Mouse (Mus musculus) gastrocnemius, postnatal 4 days (tissue): ENCODE data around the gene Olfr1386. TPM values are rescaled to one million over a fixed set of nuclear protein-coding genes. Genes with fewer than 3 reads are reported as not detected.
"Not testable (repeated sequence)": the region's sequence is repeated elsewhere in the genome, so short reads cannot be mapped to it uniquely, and the experiment has no call there.

Experiments
- DNase-seq, 2 experiments: peaks; one replicate each; pipeline ENCODE4 v3.0.0; 2021 to 2022; ENCODE audit warnings: low spot score in 2 of 2, mixed read lengths in 2 of 2
- long read RNA-seq, 2 experiments: library from polyadenylated mRNA; stranded (forward); transcript quantifications; one replicate each; pipeline ENCODE4 v2.0.0; 2021
- total RNA-seq, 2 experiments: library from RNA; stranded (reverse); gene quantifications; 2 replicates each; pipeline ENCODE4 v1.2.3; 2021

Olfr1386 gene
- total RNA-seq: not detected
- long read RNA-seq, experiment 1: 0 reads
- long read RNA-seq, experiment 2: 0 reads

- not testable (repeated sequence) for DNase-seq
These were observed at the start of gene Olfr1386 for GRCm38 (mm10) chr11:49464746-49465145. TSS of gene Olfr1386 (plus strand) at chr11:49465046.

- DNase-seq: no peak
These were observed 42.1 kb upstream of the Olfr1386 start, which contains the start of gene Olfr1389 for GRCm38 (mm10) chr11:49422767-49423166. TSS of gene Olfr1389 (plus strand) at chr11:49423067.

- no peak for DNase-seq
These were observed 39.5 kb upstream of the Olfr1386 start for GRCm38 (mm10) chr11:49425257-49425927.

DNA sequence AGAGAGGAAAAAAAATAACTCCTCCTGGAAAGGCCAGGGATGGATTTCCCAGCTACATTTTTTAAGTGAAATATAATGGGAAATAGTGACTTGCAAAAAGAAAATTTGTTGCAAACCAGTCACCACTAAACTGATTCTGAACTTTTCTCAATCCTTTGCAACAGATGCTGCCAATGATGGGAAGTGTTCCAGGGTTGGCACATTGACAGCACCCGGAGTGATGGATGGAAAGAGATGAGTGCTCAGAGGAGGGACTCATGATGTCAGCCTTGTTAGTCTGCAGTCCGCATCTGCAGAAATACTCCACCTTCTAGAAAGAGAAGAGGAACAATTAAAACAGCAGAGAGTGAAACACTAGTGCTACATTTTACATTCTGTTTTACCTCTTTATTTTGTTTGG is 35.2 kb upstream of the Olfr1386 start:
- DNase-seq: no peak

- no peak for DNase-seq
These were observed 28.4 kb upstream of the Olfr1386 start, which contains the start of gene Olfr1388 for GRCm38 (mm10) chr11:49436411-49436810. TSS of gene Olfr1388 (plus strand) at chr11:49436624.

DNA sequence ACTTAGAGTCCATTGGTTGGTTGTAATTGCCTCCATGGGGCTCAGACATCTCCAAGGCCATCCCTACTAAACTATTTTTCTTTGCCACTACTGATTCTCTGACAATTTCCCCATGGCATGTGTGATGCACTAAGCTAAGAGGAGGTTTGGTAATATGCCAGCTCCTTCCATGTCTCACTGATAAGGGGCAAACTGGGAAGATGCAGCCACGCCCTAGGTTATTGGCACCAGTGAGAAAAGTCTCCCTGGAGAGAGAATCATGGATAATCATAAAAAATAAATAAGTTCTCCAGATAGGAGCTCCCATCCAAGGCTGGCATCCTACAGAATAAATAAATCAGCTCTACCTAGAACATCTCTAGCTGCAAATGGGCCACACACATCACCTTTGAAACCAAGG is 9.8 kb upstream of the Olfr1386 start, which contains the start of gene Olfr1387:
TSS of gene Olfr1387 (plus strand) at position 301 of the 400 bp plus-strand sequence.
- DNase-seq: no peak

- DNase-seq: no peak
These were observed 21.1 kb downstream of the Olfr1386 start for GRCm38 (mm10) chr11:49485973-49486372.

DNA sequence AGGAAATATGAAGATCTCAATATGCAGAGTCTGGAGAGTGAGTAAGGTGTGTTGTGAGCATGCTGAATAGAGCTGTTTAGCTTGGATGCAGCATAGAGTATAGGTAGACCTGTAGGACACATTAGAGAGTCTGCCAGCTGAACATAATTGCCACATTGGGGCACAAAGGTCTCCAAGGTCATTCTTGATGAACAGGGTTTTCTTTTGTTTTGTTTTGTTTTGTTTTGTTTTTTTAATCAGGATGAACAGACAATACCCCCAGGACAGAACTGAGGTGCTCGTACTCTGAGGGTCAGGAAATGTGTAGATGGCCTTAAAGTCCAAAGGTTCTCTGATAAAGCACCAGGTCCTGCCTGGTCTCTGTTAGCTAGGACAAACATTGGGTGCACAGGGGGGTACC is 23.9 kb downstream of the Olfr1386 start, which contains the start of gene Olfr1385:
TSS of gene Olfr1385 (plus strand) at position 301 of the 400 bp plus-strand sequence.
- DNase-seq: not testable (repeated sequence)

DNA sequence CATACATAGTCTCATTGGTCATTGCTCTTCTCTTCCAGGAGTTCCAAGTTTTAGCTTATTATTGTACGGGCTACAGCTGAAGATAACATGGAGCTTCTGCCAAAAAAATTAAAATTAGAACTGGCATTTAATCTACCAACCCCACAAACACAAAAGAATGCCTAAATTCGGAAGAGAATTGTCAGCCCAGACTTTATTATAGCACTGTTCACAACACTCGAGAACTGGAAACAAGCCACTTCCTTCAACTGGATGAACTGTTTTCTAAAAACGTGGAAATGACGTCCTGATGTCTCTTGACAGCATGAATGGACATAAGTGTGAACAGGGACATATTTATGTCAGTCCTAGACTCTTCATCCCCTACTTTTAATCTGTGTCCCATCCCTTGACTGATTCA is 53.2 kb downstream of the Olfr1386 start:
- no peak for DNase-seq

DNA sequence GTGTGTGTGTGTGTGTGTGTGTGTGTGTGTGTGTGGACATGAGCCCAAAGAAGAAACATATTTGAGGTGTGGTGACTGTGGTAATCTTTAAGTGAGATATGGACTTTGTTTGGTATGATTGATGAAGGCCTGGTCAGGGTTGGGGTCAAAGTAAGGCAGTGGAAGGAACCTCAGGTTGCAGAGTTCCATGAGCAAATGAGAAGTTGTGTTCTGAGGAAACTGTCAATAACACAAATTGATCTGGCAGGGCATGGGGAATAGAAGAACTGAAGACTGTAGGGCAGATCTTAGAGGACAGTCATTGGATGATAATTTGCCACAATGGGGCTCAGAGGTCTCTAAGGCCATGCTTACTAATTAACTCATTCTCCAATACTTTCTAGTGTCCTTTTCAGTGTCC is 54.5 kb downstream of the Olfr1386 start, which contains the start of gene Olfr1383:
TSS of gene Olfr1383 (plus strand) at position 301 of the 400 bp plus-strand sequence.
- no peak for DNase-seq

Other genes starting within 250 kb of the Olfr1386 start
- gene Mgat1, start 220.9 kb upstream of the Olfr1386 start, total RNA-seq: 10 to 100 TPM; 61.3 to 67.4 TPM
- under 1 TPM; 0.16 to 0.22 TPM for gene Olfr1393, start 186.7 kb upstream of the Olfr1386 start, total RNA-seq
- gene Olfr1392, start 179.8 kb upstream of the Olfr1386 start, total RNA-seq: not detected
- not detected for gene Olfr10, start 160.3 kb upstream of the Olfr1386 start, total RNA-seq
- gene Olfr1391, start 142.3 kb upstream of the Olfr1386 start, total RNA-seq: not detected
- gene Olfr1390, start 129.9 kb upstream of the Olfr1386 start, total RNA-seq: not detected
- not detected for gene Olfr1389, start 42.0 kb upstream of the Olfr1386 start, total RNA-seq
- gene Olfr1388, start 28.4 kb upstream of the Olfr1386 start, total RNA-seq: under 1 TPM; 0.12 to 0.26 TPM
- not detected for gene Olfr1387, start 9.7 kb upstream of the Olfr1386 start, total RNA-seq
- not detected for gene Olfr1385, start 24.0 kb downstream of the Olfr1386 start, total RNA-seq
- gene Olfr1384, start 41.7 kb downstream of the Olfr1386 start, total RNA-seq: not detected
- gene Olfr1383, start 54.6 kb downstream of the Olfr1386 start, total RNA-seq: not detected
- not detected for gene Olfr1382, start 63.2 kb downstream of the Olfr1386 start, total RNA-seq
- not detected for gene Olfr1381, start 78.4 kb downstream of the Olfr1386 start, total RNA-seq
- gene Olfr1380, start 91.8 kb downstream of the Olfr1386 start, total RNA-seq: not detected
- gene Flt4, start 144.2 kb downstream of the Olfr1386 start, total RNA-seq: 1 to 10 TPM; 7.3 to 7.5 TPM
- under 1 TPM in 1 of 2 experiments, not detected in 1; 0.62 TPM for gene Scgb3a1, start 198.6 kb downstream of the Olfr1386 start, total RNA-seq
- 10 to 100 TPM; 58.3 to 63.2 TPM for gene Cnot6, start 247.7 kb downstream of the Olfr1386 start, total RNA-seq